Mouse (Mus musculus): ENCODE data around the gene Ppp1r13b.

DNA sequence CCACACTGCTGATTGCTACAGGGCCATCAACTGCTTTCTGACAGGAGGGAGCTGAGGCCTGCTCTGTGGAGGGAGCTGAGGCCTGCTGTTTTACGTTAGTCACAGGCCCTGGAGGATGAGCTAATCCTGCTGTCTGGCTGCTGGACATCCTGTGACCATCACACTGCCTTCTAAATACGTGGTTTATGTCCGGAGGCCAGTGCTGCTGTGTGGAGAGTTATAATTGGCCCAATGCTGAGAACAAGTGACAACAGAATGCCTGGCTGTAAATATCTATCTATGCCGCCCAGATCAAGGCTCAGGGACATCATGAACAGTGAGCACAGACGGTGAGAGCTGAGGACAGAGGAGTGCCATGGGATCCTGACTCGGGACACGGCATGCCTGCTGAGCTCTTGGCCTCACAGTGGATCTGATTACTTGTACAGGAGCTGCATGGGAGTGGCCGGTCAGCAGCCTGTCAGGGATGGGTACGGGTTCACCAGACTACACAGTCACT is 59.6 kb downstream of the Ppp1r13b start:
- no peak for TF ChIP-seq CTCF (IDR thresholded peaks at IDR 0.05 in 2 of 3, conservative IDR thresholded peaks at IDR 0.05 in 1 of 3; ENCODE audit: control insufficient read depth in 1 of 3, insufficient read depth in 1 of 3, low read depth in 2 of 3, low read length in 3 of 3, poor library complexity in 1 of 3, severe bottlenecking in 1 of 3)
- TF ChIP-seq USF1 (IDR thresholded peaks at IDR 0.05; ENCODE audit: low read depth, low read length) = no peak
- no peak for TF ChIP-seq TBP (IDR thresholded peaks at IDR 0.05; ENCODE audit: low read depth, low read length)
- TF ChIP-seq POLR2A (IDR thresholded peaks at IDR 0.05; ENCODE audit: control insufficient read depth in 1 of 2, insufficient read depth in 1 of 2, low read depth in 1 of 2, low read length in 2 of 2, poor library complexity in 1 of 2) = no peak

Measured in MEL (cell line).